Mouse (Mus musculus) heart, adult 2 months (tissue): ENCODE data around the gene Barx2.

Experiments used
- CTCF ChIP-seq: fragments of 200-600 bp; IDR thresholded peaks from 2 replicates; pipeline ENCODE4 v1.8.1; 2022; ENCODE audit warnings: antibody characterized with exemption, mild to moderate bottlenecking, moderate library complexity
- POLR2A ChIP-seq: fragments of 200-500 bp; IDR thresholded peaks from 2 replicates; pipeline ENCODE4 v1.6.1; 2011; ENCODE audit warnings: mild to moderate bottlenecking, low read depth, low read length, control low read depth; ENCODE audit not compliant: insufficient read depth

- no peak for TF ChIP-seq POLR2A
- TF ChIP-seq CTCF: no peak
These were observed 11.5 kb downstream of the Barx2 start for GRCm38 (mm10) chr9:31901781-31902180.
